Mouse (Mus musculus): ENCODE measurements around the gene Sgo2a. TPM values are rescaled to one million over a fixed set of nuclear protein-coding genes. Genes with fewer than 3 reads are reported as not detected.

Gene Sgo2a
- polyA plus RNA-seq, 1 experiment from 2014 or later = 21.2 TPM

GRCm38 (mm10) chr1:58046721-58047290 lies 51.0 kb downstream of the Sgo2a start:
- Histone ChIP-seq H3K27me3 (ENCODE audit: low read depth, poor library complexity, severe bottlenecking) (no peaks in the 10 kb centered on the region), H3K27ac (no peak overlapping the region), H3K4me3 (no peak overlapping the region), H3K36me3 (no peaks in the 10 kb centered on the region), H3K9me3 (replicated peaks) (no peaks in the 10 kb centered on the region), H3K4me1 (no peaks in the 10 kb centered on the region)
- no peak for DNase-seq (ENCODE audit: low spot score)
- 64% methylated on average over 3 of the region's 3 CpGs for WGBS

DNA sequence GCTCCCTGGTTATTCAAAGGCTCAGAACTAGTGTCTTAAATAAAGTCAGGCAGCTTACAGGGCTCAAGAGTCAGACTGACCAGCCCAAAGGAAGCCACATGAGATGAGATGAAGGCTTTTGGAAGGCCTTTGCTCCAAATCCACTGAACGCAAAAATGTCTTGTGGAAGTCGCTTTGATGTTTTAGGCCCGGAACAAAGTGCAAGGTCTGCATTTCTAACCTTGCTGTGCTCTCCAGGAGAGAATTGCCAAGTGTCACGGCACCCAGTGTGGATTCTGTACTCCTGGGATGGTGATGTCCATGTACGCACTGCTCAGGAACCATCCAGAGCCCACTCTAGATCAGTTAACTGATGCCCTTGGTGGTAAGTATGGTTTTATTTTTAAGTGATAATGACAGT lies 53.4 kb downstream of the Sgo2a start:
- no peaks in the 10 kb centered on the region for H3K36me3 ChIP-seq
- DNase-seq (ENCODE audit: low spot score) = no peak
- WGBS = 89% methylated on average over 5 of the region's 5 CpGs
- H3K27ac ChIP-seq = no peak overlapping the region
- H3K4me3 ChIP-seq = no peak overlapping the region
- H3K4me1 ChIP-seq = no peaks in the 10 kb centered on the region
- no peaks in the 10 kb centered on the region for H3K9me3 ChIP-seq (replicated peaks)
- no peaks in the 10 kb centered on the region for H3K27me3 ChIP-seq (ENCODE audit: low read depth, poor library complexity, severe bottlenecking)

GRCm38 (mm10) chr1:58055598-58055997 lies 59.8 kb downstream of the Sgo2a start:
- H3K27ac ChIP-seq = no peak overlapping the region
- H3K4me3 ChIP-seq = no peak overlapping the region
- WGBS = 93% methylated on average over 11 of the region's 11 CpGs
- H3K27me3 ChIP-seq (ENCODE audit: low read depth, poor library complexity, severe bottlenecking) = no peaks in the 10 kb centered on the region
- no peaks in the 10 kb centered on the region for H3K4me1 ChIP-seq
- H3K9me3 ChIP-seq (replicated peaks) = no peaks in the 10 kb centered on the region
- H3K36me3 ChIP-seq = no peaks in the 10 kb centered on the region
- no peak for DNase-seq (ENCODE audit: low spot score)

GRCm38 (mm10) chr1:58056074-58056807 lies 60.5 kb downstream of the Sgo2a start:
- 88% methylated on average over 13 of the region's 13 CpGs for WGBS
- DNase-seq (ENCODE audit: low spot score) = no peak
- Histone ChIP-seq H3K27ac (no peak overlapping the region), H3K27me3 (ENCODE audit: low read depth, poor library complexity, severe bottlenecking) (no peaks in the 10 kb centered on the region), H3K4me3 (no peak overlapping the region), H3K9me3 (replicated peaks) (no peaks in the 10 kb centered on the region), H3K4me1 (no peaks in the 10 kb centered on the region), H3K36me3 (no peaks in the 10 kb centered on the region)

DNA sequence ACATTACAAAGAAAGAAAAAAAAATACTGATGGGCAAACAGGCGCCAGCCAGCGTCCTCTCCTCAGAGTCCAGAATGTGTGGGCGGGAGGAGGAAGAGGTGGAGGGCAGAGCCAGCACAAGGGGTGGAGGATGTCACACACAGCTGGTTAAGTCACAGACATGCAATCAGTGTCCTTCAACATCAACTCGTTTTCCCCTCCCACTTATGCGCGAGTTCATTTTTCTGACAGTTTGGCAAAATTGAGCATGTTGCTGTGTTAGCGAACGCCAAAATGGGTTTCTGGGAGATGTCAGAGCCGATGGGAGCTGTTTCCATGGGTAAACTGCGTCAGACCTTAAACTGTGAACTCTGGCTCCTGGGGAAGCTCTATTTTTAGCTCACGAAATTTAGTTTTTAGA lies 61.2 kb downstream of the Sgo2a start:
- Histone ChIP-seq H3K27ac (no peak overlapping the region), H3K4me3 (no peak overlapping the region), H3K36me3 (no peaks in the 10 kb centered on the region), H3K4me1 (no peaks in the 10 kb centered on the region), H3K27me3 (ENCODE audit: low read depth, poor library complexity, severe bottlenecking) (no peaks in the 10 kb centered on the region), H3K9me3 (replicated peaks) (no peaks in the 10 kb centered on the region)
- WGBS = 85% methylated on average over 11 of the region's 11 CpGs
- DNase-seq (ENCODE audit: low spot score) = no peak

GRCm38 (mm10) chr1:58058846-58059245 lies 63.1 kb downstream of the Sgo2a start:
- WGBS = 95% methylated on average over 4 of the region's 4 CpGs
- no peak overlapping the region for H3K4me3 ChIP-seq

DNA sequence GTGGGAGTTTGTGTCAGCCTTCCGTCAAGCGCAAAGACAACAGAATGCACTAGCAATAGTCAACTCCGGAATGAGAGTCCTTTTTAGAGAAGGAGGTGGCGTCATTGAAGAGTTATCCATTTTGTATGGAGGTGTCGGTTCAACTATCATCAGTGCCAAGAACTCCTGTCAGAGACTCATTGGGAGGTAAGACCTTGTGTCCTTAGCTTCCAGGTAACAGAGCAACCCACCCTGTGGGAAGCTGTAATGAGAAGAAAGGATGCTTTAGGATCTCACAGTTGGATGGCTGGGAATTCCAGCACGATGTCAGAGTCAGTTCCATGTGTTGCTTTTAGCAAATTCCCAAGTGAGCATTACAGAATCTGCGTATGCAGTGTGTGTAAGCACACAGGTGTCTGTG lies 66.4 kb downstream of the Sgo2a start:
- H3K4me1 ChIP-seq = no peaks in the 10 kb centered on the region
- no peaks in the 10 kb centered on the region for H3K9me3 ChIP-seq (replicated peaks)
- no peak overlapping the region for H3K27ac ChIP-seq
- DNase-seq (ENCODE audit: low spot score) = no peak
- H3K4me3 ChIP-seq = no peak overlapping the region
- no peaks in the 10 kb centered on the region for H3K27me3 ChIP-seq (ENCODE audit: low read depth, poor library complexity, severe bottlenecking)
- no peaks in the 10 kb centered on the region for H3K36me3 ChIP-seq
- WGBS = 90% methylated on average over 7 of the region's 7 CpGs

More at GRCm38 (mm10) chr1:58058846-58059245, 63.1 kb downstream of the Sgo2a start:
- Histone ChIP-seq H3K27ac (no peak overlapping the region), H3K27me3 (ENCODE audit: low read depth, poor library complexity, severe bottlenecking) (no peaks in the 10 kb centered on the region), H3K4me1 (no peaks in the 10 kb centered on the region), H3K36me3 (no peaks in the 10 kb centered on the region), H3K9me3 (replicated peaks) (no peaks in the 10 kb centered on the region)
- DNase-seq (ENCODE audit: low spot score) = no peak

- 94% methylated on average over 5 of the region's 5 CpGs for WGBS
- Histone ChIP-seq H3K36me3 (no peaks in the 10 kb centered on the region), H3K4me3 (no peak overlapping the region), H3K27me3 (ENCODE audit: low read depth, poor library complexity, severe bottlenecking) (no peaks in the 10 kb centered on the region), H3K9me3 (replicated peaks) (no peaks in the 10 kb centered on the region), H3K27ac (no peak overlapping the region), H3K4me1 (no peaks in the 10 kb centered on the region)
- no peak for DNase-seq (ENCODE audit: low spot score)
These were observed 69.4 kb downstream of the Sgo2a start for GRCm38 (mm10) chr1:58065151-58065550.

DNA sequence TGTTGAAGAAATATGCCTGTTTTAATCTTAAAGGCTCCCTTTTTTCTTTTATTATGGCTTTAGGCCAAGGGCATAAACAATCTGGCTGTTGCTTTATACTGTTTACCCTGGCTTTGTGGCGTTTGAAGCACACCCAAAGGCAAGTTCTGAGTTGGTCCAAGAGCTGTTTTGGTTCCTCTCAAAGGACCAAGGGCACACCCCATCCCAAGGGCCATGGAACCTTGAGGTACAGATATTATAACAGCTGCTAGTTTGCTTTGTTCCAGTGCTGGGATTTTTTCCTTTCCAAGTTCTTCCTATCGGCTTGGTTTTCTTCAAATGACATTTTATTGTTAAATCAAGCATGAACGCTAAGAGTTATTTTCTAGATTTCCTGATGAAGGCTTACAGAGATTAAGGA lies 69.8 kb downstream of the Sgo2a start:
- Histone ChIP-seq H3K27me3 (ENCODE audit: low read depth, poor library complexity, severe bottlenecking) (no peaks in the 10 kb centered on the region), H3K4me3 (no peak overlapping the region), H3K9me3 (replicated peaks) (no peaks in the 10 kb centered on the region), H3K36me3 (no peaks in the 10 kb centered on the region), H3K27ac (no peak overlapping the region), H3K4me1 (no peaks in the 10 kb centered on the region)
- DNase-seq (ENCODE audit: low spot score) = no peak
- 92% methylated on average over 3 of the region's 3 CpGs for WGBS

DNA sequence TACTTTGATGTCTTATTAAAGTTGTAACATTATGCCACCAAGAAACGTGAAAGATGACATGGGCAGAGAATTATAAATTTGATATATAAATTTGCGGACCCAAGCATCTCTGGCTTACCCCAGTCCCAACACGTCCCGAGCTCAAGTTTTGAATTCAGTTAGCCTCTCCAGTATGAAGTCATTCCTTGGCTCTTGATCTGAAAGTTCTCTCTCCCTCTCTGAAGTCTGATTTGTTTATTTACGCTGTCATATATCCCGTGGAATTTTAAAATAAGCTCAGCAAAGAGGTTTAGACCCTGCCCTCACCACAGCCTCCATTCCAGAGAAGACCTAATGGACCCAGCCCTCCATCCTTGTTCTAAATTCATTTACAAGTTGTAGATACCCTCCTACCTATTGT lies 73.4 kb downstream of the Sgo2a start:
- no peaks in the 10 kb centered on the region for H3K36me3 ChIP-seq
- 92% methylated on average over 6 of the region's 6 CpGs for WGBS
- no peaks in the 10 kb centered on the region for H3K9me3 ChIP-seq (replicated peaks)
- no peaks in the 10 kb centered on the region for H3K27me3 ChIP-seq (ENCODE audit: low read depth, poor library complexity, severe bottlenecking)
- H3K4me1 ChIP-seq = peaks cover 4% of the 10 kb centered on the region; the same call in 1 of the 2 replicates
- no peak for DNase-seq (ENCODE audit: low spot score)
- H3K4me3 ChIP-seq = no peak overlapping the region
- no peak overlapping the region for H3K27ac ChIP-seq

DNA sequence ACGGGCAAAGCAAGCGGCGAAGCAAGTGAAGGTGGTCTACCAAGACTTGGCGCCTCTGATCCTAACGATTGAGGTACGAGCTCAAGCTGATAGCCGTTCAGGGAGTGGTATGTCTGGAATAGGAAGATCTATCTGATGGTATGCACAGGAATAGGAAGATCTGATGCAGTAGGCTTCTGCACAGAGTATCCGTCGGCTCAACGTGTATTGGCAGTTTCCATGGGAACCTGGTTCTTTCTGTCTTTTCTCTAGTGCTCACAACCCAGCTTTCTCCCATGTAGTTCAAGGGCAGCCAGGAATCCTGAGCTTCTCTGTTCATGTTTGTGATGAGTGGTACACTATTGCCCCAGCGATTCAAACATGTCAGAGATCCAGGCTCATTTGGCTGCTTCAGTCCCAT lies 74.3 kb downstream of the Sgo2a start:
- WGBS = 94% methylated on average over 11 of the region's 11 CpGs
- H3K36me3 ChIP-seq = no peaks in the 10 kb centered on the region
- H3K4me1 ChIP-seq = peaks cover 4% of the 10 kb centered on the region; the same call in 1 of the 2 replicates
- H3K27me3 ChIP-seq (ENCODE audit: low read depth, poor library complexity, severe bottlenecking) = no peaks in the 10 kb centered on the region
- no peak for DNase-seq (ENCODE audit: low spot score)
- no peak overlapping the region for H3K4me3 ChIP-seq
- no peak overlapping the region for H3K27ac ChIP-seq
- H3K9me3 ChIP-seq (replicated peaks) = no peaks in the 10 kb centered on the region

- no peak overlapping the region for H3K27ac ChIP-seq
- no peak for DNase-seq (ENCODE audit: low spot score)
- peaks cover 4% of the 10 kb centered on the region; the same call in 1 of the 2 replicates for H3K4me1 ChIP-seq
- H3K27me3 ChIP-seq (ENCODE audit: low read depth, poor library complexity, severe bottlenecking) = no peaks in the 10 kb centered on the region
- no peaks in the 10 kb centered on the region for H3K36me3 ChIP-seq
- H3K4me3 ChIP-seq = no peak overlapping the region
- 88% methylated on average over 9 of the region's 9 CpGs for WGBS
- H3K9me3 ChIP-seq (replicated peaks) = no peaks in the 10 kb centered on the region
These were observed 75.2 kb downstream of the Sgo2a start for GRCm38 (mm10) chr1:58071006-58071405.

GRCm38 (mm10) chr1:58071509-58071908 lies 75.7 kb downstream of the Sgo2a start:
- WGBS = 88% methylated on average over 1 of the region's 1 CpGs
- Histone ChIP-seq H3K27me3 (ENCODE audit: low read depth, poor library complexity, severe bottlenecking) (no peaks in the 10 kb centered on the region), H3K27ac (no peak overlapping the region), H3K4me3 (no peak overlapping the region), H3K9me3 (replicated peaks) (no peaks in the 10 kb centered on the region), H3K36me3 (no peaks in the 10 kb centered on the region), H3K4me1 (peaks cover 4% of the 10 kb centered on the region; the same call in 1 of the 2 replicates)
- DNase-seq (ENCODE audit: low spot score) = no peak

Measured in limb, embryonic 10.5 days (tissue).